17 mouse cellular contexts compared by ENCODE assay signal in genomic region chr19:3562752-3563151, GRCm38 (mm10). TPM values are rescaled to one million over a fixed set of nuclear protein-coding genes. Genes with fewer than 3 reads are reported as not detected.
A peak's percentile ranks its signal among the peaks of the same experiment; 100 is the strongest.
DNase-seq lines count a peak whose midpoint lies in the region; ATAC-seq lines count a peak whose summit lies in the region.
"Had no signal": no experiment of that assay in that cellular context is flagged by ENCODE, and none has a peak within 500 bp of the region (broad histone marks: within the 10 kb centered on the region; RNA-seq: fewer than 3 reads in every experiment).

No protein-coding gene starts in this region.

- 83% methylated on average over 6 of the region's 6 CpGs for WGBS in heart, embryonic 12.5 days
- 80% methylated on average over 6 of the region's 6 CpGs for WGBS in forebrain, embryonic 16.5 days

- H3K9me3 ChIP-seq in heart, embryonic 12.5 days (replicated peaks) = no peaks in the 10 kb centered on the region
- H3K9me3 ChIP-seq in forebrain, embryonic 16.5 days (ENCODE audit: control insufficient read depth, low read length) = no peaks in the 10 kb centered on the region
- H3K9me3 ChIP-seq: embryonic facial prominence, embryonic 12.5 days; liver, embryonic 13.5 days had no signal

- peaks cover 41% of the 10 kb centered on the region for H3K4me1 ChIP-seq in heart, embryonic 12.5 days (replicated peaks)
- H3K4me1 ChIP-seq in forebrain, embryonic 16.5 days (replicated peaks; ENCODE audit: control insufficient read depth, insufficient read depth, low read length) = 0 out of 2 replicates have a peak, but pooled peaks cover 5% of the 10 kb centered on the region
- H3K4me1 ChIP-seq: embryonic facial prominence, embryonic 12.5 days had no signal

- H3K4me3 ChIP-seq in heart, embryonic 12.5 days = no peak overlapping the region
- no peak overlapping the region for H3K4me3 ChIP-seq in forebrain, embryonic 16.5 days (replicated peaks; ENCODE audit: low read length)
- H3K4me3 ChIP-seq: embryonic facial prominence, embryonic 12.5 days; forebrain, embryonic 13.5 days; liver, embryonic 13.5 days had no signal

- ATAC-seq in heart, embryonic 12.5 days (ENCODE audit: insufficient number of reproducible peaks, low FRiP score) = no peak
- peak; percentile 97 for ATAC-seq in granulocyte monocyte progenitor cell, adult 5-6 weeks (replicated peaks; ENCODE audit: poor library complexity, severe bottlenecking)
- no peak for ATAC-seq in forebrain, embryonic 16.5 days
- ATAC-seq: forebrain, embryonic 13.5 days; hindbrain, postnatal 0 days had no signal

- no peaks in the 10 kb centered on the region for H3K27me3 ChIP-seq in heart, embryonic 12.5 days (replicated peaks)
- no peaks in the 10 kb centered on the region for H3K27me3 ChIP-seq in forebrain, embryonic 16.5 days (replicated peaks; ENCODE audit: control insufficient read depth, insufficient read depth, low read length)
- H3K27me3 ChIP-seq: CH12.LX; embryonic facial prominence, embryonic 12.5 days; forebrain, embryonic 13.5 days; liver, embryonic 13.5 days had no signal

- no peak overlapping the region for H3K4me2 ChIP-seq in heart, embryonic 12.5 days
- no peak overlapping the region for H3K4me2 ChIP-seq in forebrain, embryonic 16.5 days (ENCODE audit: low read length)
- H3K4me2 ChIP-seq: embryonic facial prominence, embryonic 12.5 days; forebrain, embryonic 13.5 days; liver, embryonic 13.5 days had no signal

- peaks cover 6% of the 10 kb centered on the region; the same call in 1 of the 2 replicates for H3K36me3 ChIP-seq in heart, embryonic 12.5 days
- H3K36me3 ChIP-seq in forebrain, embryonic 16.5 days (ENCODE audit: control insufficient read depth, insufficient read depth) = no peaks in the 10 kb centered on the region
- H3K36me3 ChIP-seq: embryonic facial prominence, embryonic 12.5 days had no signal

- H3K9ac ChIP-seq in heart, embryonic 12.5 days = no peak overlapping the region
- H3K9ac ChIP-seq in forebrain, embryonic 16.5 days (replicated peaks; ENCODE audit: low read depth, low read length) = no peak overlapping the region
- H3K9ac ChIP-seq: embryonic facial prominence, embryonic 12.5 days; forebrain, embryonic 13.5 days; liver, embryonic 13.5 days had no signal

- intact Hi-C loops in left cerebral cortex, postnatal 14 days (cut with DNase I) = no loop called here

- peak; percentile 69 for DNase-seq in heart, adult 18-20 months
- DNase-seq in NIH3T3 (ENCODE audit: low read depth) = peak; percentile 87
- DNase-seq in lung, postnatal 25 days (ENCODE audit: low spot score) = peak; percentile 48
- no peak for DNase-seq in cerebellum, adult 11 months
- DNase-seq in left cerebral cortex, postnatal 14 days (ENCODE audit: low spot score in 2 of 2) = no peak
- DNase-seq: adrenal gland, postnatal 36 days; cerebellum, adult 9-11 months; kidney, postnatal 36 days; layer of hippocampus, postnatal 36 days; liver, embryonic 13.5 days had no signal

- no peak overlapping the region for H3K27ac ChIP-seq in heart, embryonic 12.5 days (ENCODE audit: poor library complexity, severe bottlenecking)
- H3K27ac ChIP-seq in forebrain, embryonic 16.5 days (ENCODE audit: low read length) = no peak overlapping the region
- H3K27ac ChIP-seq: embryonic facial prominence, embryonic 12.5 days; forebrain, embryonic 13.5 days; hindbrain, postnatal 0 days; liver, embryonic 13.5 days had no signal

RNA-seq across cellular contexts. Expression of gene Ppp6r3, which starts 12.8 kb away (rescaled TPM):
- total RNA-seq in heart, adult 18-20 months (2021) = 10 to 100 TPM; 69.6 to 70.7 TPM
- 59.5 and 62.7 TPM in 2 replicates for polyA plus RNA-seq in heart, embryonic 12.5 days (2016; fragmentation: Nextera tagmentation; extraction: Ambion mirVana)
- 97.5 and 97.9 TPM in 2 replicates for total RNA-seq in granulocyte monocyte progenitor cell, adult 5-6 weeks (2014; fragmentation: Nextera tagmentation)
- total RNA-seq in granulocyte monocyte progenitor cell, adult 5-6 weeks (2017) = 106 and 114 TPM in 2 replicates
- total RNA-seq in left cerebral cortex, postnatal 14 days (2021) = 10 to 100 TPM; 71.8 to 80.5 TPM
- 68.4 and 73.4 TPM in 2 replicates for polyA plus RNA-seq in forebrain, embryonic 16.5 days (2015; fragmentation: Nextera tagmentation; extraction: Ambion mirVana)

Comparison
In these comparisons a context has a peak if more than half of its experiments do, and no peak if none do; other contexts are left out.
1. DNase-seq: peak in heart, adult 18-20 months (2 of 2), NIH3T3 (single experiment) and lung, postnatal 25 days (single experiment); none in cerebellum, adult 11 months (single experiment) and left cerebral cortex, postnatal 14 days (0 of 2).